Mouse (Mus musculus) monocyte, adult 2 months (primary cell): ENCODE measurements around the gene Lifr.

Experiments
- DNase-seq, 2 experiments: peaks; one replicate each; pipeline ENCODE4 v3.0.0; 2022; ENCODE audit warnings: low spot score in 2 of 2, low read depth in 1 of 2

Lifr gene

DNA sequence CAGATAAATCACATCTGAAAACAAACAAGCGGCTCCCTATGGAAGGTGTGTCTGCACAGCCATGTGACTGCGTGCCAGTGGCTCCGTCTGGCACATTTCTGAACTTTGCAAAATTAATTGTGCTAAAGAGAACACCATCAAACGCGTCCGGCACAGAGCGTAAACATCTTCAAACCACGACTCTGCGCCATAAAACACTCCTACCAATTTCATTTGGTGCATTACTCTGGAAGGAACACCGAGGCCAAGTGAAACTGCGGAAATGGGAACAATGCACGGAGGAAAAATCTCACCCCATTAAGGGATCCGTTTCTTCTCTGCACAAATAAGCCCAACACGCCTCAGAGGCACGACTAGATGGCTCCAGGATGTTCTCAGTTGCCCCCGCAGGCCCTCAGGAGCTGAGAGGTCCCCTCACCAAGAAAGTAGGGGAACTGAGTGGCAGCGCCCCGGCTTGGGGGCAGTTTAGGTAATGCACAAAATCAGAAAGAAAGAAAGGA lies 38.3 kb downstream of the Lifr start:
- DNase-seq = no peak

- DNase-seq = peak in 1 of 2 experiments; percentile 9
Observed at GRCm38 (mm10) chr15:7129127-7129943, 38.9 kb downstream of the Lifr start.

- no peak for DNase-seq
Observed at GRCm38 (mm10) chr15:7129944-7130287, 39.5 kb downstream of the Lifr start.

DNA sequence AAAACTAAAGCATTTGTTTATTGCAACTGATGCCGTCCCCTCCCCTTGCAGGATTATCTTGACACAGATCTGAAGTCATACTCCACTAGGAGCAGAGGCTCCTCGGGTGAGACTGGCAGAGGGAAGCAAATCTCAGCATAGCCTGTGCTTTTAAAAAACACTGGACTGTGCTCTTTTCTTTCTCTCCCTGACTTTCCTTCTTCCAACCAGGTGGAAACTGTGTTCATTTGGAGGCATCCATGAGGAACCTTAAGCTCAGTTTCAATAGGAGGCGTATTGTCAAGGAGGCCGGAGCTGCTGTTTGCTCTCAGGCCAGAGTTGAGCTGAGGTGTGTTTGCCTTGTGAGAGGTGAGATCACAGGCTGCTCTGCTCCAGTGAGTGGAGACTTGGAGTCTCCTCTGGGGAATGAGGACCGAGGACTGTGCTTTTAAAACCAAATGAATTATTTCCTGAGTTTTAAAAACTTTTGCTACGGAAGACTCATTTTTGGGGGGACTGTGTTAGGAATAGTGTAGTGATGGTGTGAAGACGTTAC lies 40.3 kb downstream of the Lifr start:
- no peak for DNase-seq

DNA sequence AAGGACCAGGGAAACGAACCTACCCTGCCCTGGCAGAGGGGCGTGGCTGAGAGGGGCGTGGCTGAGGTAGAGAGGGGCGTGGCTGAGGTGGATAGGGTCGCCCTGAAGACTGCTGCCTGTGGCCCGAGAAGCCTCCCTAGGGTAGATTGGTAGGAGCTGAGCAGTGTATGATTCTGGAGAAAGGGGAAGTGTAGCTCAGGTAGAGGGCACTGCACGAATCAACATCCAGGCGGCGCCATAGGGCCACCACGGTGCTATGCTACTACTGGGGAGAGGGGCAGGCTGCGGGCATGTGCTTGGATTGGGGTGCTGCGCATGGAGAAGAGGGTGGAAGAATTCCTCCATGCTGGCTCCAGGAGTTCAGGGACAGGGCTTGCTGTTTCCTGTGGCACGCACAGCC lies 42.3 kb downstream of the Lifr start:
- DNase-seq = peak in 1 of 2 experiments; percentile 18

- DNase-seq = no peak
Observed at GRCm38 (mm10) chr15:7134454-7135052, 44.1 kb downstream of the Lifr start.

- DNase-seq = no peak
Observed at GRCm38 (mm10) chr15:7135982-7136562, 45.7 kb downstream of the Lifr start.

DNA sequence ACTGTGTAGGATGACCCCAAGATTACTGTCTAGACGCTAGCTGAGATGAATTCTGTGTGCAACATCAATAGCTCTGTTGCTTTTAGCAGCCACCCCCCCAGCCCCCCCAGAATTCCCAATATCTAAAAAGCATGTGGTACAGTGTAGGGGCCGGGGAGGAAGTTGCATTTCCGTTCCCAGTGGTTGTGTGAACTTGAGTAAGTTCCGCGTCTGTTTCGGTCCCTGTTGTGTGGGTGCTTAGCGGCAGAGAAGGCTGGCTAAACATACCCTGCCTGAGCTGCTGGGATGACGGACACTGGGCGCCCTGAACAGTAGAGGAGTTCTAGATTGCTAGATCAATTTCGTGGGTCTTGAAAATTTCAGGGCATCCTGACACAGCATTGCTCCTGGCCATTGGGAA lies 46.5 kb downstream of the Lifr start:
- no peak for DNase-seq

GRCm38 (mm10) chr15:7137607-7138006 lies 47.2 kb downstream of the Lifr start:
- DNase-seq = no peak

DNA sequence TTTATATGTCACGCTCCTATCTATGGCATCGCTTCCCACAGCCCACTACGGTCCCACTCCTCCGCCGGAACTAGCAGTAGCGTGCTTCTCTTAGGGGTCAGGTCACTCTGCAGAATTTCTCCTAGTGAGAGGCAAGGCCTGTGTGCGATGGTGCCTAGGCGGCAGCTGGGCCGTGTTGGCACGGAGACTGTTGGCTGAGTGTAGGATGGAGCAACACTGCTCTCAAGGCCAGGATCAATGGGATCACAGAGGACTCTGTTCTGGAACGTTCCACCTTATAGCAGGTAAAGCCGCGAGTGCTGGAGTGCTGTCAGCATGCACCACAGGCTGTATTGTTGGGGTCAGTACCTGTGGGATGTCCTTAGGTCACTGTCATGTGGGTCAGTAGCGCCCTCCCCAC lies 48.1 kb downstream of the Lifr start:
- DNase-seq = no peak

- no peak for DNase-seq
Observed at GRCm38 (mm10) chr15:7140322-7140721, 49.9 kb downstream of the Lifr start.

- DNase-seq = no peak
Observed at GRCm38 (mm10) chr15:7141246-7141645, 50.8 kb downstream of the Lifr start.

- DNase-seq = no peak
Observed at GRCm38 (mm10) chr15:7143689-7144170, 53.3 kb downstream of the Lifr start.

DNA sequence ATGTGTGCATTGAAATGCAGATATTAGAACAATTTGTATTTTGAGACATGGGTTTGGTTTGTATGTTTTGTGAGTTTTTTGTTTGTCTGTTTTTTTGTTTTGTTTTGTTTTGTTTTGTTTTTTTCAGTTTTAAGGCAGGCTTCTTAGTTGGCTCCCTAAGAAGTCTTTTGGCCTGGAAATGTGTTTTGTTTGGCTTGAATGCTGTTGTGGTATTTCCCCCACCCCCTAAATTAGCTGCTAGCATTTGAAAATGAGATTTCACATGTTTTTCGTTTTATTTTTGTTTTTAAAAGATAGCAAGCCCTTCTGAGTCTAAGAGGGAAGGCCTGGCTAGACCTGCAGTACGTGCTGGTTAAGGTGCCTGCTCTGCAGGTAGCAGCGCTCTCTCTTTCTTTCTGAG lies 54.1 kb downstream of the Lifr start:
- DNase-seq = no peak

DNA sequence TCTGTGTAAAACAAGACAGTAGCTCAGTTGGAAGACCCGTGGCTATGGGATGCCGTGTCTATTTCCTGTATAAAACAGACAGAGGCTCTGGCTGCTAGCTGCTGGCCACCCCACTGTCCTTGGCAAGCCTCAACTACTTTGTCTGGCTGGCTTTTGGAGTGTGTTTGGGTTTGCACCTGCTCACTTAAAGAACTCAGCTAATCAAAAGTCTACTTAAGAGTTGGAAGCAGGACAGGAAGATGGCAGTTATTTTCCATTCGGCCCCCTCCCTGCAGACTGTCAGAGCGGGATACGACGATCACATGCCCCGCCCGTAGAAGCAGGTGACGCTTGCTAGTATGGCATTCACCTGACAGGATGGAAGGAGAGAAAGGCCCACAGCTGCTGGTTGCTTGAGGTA lies 54.5 kb downstream of the Lifr start:
- no peak for DNase-seq

DNA sequence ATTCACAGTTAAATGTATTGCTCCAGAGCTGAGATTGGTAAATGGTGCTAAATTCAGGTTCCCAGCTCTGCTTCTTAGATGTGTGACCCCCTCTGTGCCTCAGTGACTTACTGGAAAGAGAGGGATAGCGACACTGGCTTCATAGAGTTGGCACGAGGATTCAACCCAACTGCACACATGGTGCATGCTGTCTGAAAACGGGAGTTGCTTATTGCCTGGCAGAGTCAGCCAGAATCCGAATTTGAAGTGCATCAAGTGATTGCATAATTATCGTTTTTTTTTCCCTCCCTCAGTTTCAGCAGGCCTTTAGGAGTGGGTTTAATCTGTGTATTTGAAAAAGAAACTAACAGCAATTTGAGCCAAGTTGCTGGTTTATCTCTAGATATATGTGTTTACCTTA lies 55.1 kb downstream of the Lifr start:
- no peak for DNase-seq

GRCm38 (mm10) chr15:7146529-7146928 lies 56.1 kb downstream of the Lifr start:
- no peak for DNase-seq

DNA sequence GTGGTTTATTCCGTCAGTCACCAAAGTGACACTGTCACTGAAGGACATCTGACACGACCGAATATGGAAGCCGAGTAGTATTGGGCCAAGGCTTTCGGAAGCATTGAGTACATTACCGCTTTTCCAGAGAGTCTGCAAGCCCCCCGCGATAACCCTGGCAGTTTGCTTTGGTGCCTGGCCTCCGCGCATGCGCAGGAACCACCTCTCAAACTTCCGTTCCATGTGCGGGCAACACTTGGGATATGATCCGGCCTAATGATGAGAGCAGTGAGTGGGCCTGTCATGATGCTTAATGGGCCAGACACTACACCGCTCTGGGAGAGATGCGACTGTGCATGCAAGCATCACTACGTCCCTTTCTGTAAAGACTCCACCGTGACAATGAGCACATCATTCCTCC lies 59.4 kb downstream of the Lifr start:
- DNase-seq = no peak

DNA sequence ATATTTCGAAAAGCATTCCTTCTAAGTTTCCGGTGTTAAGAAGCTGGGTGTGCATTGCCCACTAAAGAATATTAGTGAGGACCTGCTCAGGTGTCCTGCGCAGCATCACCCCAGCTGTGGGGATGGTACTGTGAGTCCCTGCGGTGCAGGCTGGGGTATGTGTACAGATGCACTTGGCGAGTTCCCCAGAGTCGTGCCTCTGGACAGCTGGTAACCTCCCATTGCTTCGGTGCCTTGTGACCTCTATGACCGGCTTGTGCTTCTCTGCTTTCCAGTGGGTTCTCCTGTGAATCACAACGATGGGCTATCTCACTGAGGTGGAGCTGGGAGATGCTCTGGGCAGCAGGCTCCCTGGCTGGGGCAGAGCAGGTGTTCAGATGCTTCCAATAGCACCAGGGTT lies 60.2 kb downstream of the Lifr start:
- DNase-seq = no peak

GRCm38 (mm10) chr15:7152116-7152760 lies 61.8 kb downstream of the Lifr start:
- DNase-seq = no peak

DNA sequence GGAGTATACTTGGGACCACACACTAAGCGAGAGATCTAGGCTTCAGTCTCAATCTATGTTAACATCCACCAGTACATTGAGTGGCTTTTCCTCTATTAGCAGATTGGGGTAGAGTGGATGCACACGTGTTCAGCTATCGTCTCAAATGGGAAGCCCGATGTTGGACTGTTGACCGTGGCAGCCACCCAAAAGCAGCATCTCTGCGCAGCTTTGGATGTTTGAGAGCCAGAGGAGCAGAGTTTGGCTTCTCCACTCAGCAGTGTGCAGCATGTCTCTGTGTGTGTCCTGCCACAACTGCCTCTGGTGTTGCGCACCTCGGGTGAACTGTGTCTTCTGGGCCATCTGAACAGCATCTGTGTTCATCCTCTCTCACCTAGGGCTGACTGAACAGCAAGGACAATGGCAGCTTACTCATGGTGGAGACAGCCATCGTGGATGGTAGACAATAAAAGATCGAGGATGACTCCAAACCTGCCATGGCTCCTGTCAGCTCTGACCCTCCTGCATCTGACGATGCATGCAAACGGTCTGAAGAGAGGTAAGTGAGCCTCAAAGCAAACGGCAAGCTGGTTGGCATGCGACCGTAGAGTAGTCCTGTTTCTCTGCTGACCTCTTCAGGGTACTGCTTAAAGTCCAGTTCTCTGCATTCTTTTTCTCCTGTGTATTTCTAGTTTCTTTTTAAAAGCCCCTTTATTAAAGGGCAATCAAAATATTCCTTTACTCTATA lies 63.8 kb downstream of the Lifr start:
- DNase-seq = no peak
